Mouse (Mus musculus): ENCODE data around the gene Usf1. TPM values are rescaled to one million over a fixed set of nuclear protein-coding genes. Genes with fewer than 3 reads are reported as not detected.

Usf1 gene
- polyA plus RNA-seq (2012; rRNA removed): 99.2 and 102 TPM in 2 replicates

DNA sequence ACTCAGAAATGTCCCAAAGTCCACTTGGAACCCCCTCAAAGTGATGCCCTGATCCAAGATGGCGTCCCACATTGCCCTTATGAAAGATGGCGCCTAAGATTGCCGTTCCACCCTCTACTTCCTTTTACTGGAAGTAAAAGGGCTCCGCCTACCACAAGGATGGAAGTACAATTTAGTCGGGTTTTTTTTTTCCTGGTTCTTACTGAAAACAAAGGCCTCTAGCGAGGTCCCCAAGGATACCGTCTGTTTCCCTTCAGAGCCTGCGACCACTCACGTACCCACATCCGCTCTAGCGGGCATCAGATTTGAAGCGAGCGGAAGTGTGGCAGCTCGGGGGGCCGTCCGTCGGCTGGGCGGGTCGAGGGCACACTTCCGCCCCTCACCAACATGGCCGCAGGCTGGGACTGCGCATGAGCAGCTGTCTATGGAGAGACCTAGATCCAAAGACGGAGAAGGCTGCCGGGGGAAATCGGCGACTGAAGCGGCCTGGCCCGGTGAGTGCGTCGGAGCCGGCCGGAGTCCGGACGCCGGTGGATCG lies at the start of gene Usf1:
Gene Usf1 (plus strand): TSS at position 367 of the 538 bp plus-strand sequence.
- peak within 1 kb of the TSS; percentile 95 for H3K27ac ChIP-seq (ENCODE audit: insufficient read depth, low read length)
- TF ChIP-seq CTCF (IDR thresholded peaks at IDR 0.05; ENCODE audit: extremely low read depth, insufficient read depth, low read length) (no peak), POLR2A (IDR thresholded peaks at IDR 0.05; ENCODE audit: extremely low read depth, insufficient read depth, low read length) (peak; percentile 85)
- H3K4me3 ChIP-seq (ENCODE audit: insufficient read depth, low read length): peak within 1 kb of the TSS; percentile 89
- H3K4me1 ChIP-seq (ENCODE audit: control insufficient read depth, insufficient read depth, low read length): no peaks in the 10 kb centered on the region; the same call in 1 of the 2 replicates

DNA sequence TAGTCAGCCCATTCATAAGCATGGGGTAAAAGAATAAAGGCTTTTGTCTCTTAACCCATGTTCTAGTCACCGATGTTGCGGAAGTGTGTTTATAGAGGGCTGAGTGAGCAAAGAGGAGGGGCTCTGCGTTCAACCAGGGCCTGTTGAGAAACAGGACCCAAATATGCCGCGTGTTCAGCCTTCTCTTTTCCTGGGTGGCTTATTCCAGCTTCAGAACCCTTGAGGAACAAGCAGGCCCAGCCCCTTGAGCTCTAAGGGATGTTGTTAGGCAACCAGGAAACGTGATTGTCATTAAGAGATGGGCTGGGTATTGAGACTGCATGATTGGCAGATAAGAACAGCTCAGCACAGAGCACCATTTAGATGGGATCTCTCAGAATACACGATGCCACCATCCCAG lies 45.2 kb upstream of the Usf1 start:
- Histone ChIP-seq H3K27ac (ENCODE audit: insufficient read depth, low read length) (no peak overlapping the region), H3K4me1 (ENCODE audit: control insufficient read depth, insufficient read depth, low read length) (0 out of 2 replicates have a peak, but pooled peaks cover 1% of the 10 kb centered on the region)
- TF ChIP-seq CTCF (IDR thresholded peaks at IDR 0.05; ENCODE audit: extremely low read depth, insufficient read depth, low read length) (no peak), POLR2A (IDR thresholded peaks at IDR 0.05; ENCODE audit: extremely low read depth, insufficient read depth, low read length) (no peak)

DNA sequence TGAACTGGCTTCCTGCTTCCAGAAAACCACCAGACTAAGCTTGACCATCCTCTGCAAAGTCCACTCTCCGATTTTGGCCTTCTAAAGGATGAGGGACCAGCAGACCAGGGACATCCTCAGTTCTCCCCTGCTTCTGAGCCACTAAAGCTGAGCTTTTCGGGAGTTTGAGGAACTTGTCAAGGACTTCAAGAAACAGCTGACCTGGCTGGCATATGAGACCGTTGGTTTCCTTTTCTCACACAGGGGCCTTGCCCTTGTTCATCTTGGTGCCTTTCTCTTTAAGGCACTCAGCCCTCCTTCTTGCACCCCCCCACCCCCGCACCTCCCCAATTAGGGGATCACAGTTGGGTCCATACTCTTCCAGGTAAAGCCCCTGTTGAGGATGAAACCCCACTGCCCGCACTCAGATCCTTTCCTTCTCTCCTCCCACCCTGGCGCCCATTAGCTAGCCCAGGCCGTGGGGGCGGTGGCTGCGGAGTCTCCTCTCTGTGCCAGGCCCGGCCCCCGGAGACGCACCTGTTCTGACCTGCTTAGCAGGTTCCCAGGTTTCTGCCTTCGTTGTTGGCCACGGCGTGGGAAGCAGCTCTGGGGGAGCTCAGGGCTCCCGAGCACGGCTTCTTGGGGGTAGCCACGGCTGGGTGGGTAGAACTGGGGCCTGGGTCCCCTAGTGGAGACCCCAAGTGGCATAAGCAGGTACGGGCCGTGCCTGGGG lies 41.1 kb upstream of the Usf1 start, which contains the start of gene Nectin4:
Gene Nectin4 (plus strand): TSS at position 255 of the 712 bp plus-strand sequence.
- no peak within 1 kb of the TSS for H3K4me3 ChIP-seq (ENCODE audit: insufficient read depth, low read length)
- no peaks in the 10 kb centered on the region for H3K4me1 ChIP-seq (ENCODE audit: control insufficient read depth, insufficient read depth, low read length)
- no peak for TF ChIP-seq POLR2A (IDR thresholded peaks at IDR 0.05; ENCODE audit: extremely low read depth, insufficient read depth, low read length)
- no peak for TF ChIP-seq CTCF (IDR thresholded peaks at IDR 0.05; ENCODE audit: extremely low read depth, insufficient read depth, low read length)

More for the DNA sequence above, 45.2 kb upstream of the Usf1 start:
- no peak overlapping the region for H3K4me3 ChIP-seq (ENCODE audit: insufficient read depth, low read length)

DNA sequence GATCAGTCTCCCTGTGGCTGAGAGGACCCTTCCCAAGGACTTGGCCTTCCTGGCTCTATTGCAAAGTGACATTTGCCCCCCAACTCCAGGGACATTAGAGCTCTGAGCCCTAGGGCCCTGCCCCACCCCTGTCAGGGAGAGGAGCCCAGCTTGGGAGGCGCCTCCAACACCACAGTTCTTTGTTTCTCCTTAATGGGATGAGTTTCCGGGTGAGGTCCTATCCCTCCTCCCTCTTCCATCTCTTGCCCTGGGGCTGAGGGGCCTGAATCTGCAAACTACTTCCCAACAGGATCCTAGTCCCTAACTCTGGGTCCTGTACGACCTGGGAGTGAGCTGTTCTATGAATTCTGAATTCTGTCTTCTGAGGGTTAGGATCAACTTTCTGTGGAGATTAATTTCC lies 38.2 kb upstream of the Usf1 start:
- Histone ChIP-seq H3K4me3 (ENCODE audit: insufficient read depth, low read length) (no peak overlapping the region), H3K27ac (ENCODE audit: insufficient read depth, low read length) (no peak overlapping the region), H3K4me1 (ENCODE audit: control insufficient read depth, insufficient read depth, low read length) (no peaks in the 10 kb centered on the region)
- TF ChIP-seq POLR2A (IDR thresholded peaks at IDR 0.05; ENCODE audit: extremely low read depth, insufficient read depth, low read length): no peak
- no peak for TF ChIP-seq CTCF (IDR thresholded peaks at IDR 0.05; ENCODE audit: extremely low read depth, insufficient read depth, low read length)

More for the DNA sequence above, 41.1 kb upstream of the Usf1 start, which contains the start of gene Nectin4:
- H3K27ac ChIP-seq (ENCODE audit: insufficient read depth, low read length): no peak within 1 kb of the TSS

DNA sequence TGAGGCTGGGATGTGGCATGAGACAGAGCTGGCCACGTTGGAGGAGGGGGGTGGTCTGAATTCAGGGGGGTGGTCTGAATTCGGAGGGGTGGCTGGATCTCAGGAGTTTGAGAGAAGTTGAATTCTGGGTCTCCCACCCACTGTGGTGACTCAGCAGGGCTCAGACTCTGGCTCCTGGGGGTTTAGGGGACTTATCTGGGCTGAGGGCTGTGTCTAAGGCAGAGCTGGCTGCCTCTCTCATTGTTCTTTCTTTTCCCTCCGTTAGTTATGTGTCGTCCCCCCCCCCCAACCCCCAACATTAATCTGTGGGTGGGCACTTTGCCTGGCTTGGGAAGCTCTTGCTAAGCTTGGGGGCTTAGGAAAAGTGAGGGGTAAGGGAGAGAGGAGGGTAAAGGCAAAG lies 37.2 kb upstream of the Usf1 start:
- no peak for TF ChIP-seq CTCF (IDR thresholded peaks at IDR 0.05; ENCODE audit: extremely low read depth, insufficient read depth, low read length)
- no peak for TF ChIP-seq POLR2A (IDR thresholded peaks at IDR 0.05; ENCODE audit: extremely low read depth, insufficient read depth, low read length)
- no peaks in the 10 kb centered on the region for H3K4me1 ChIP-seq (ENCODE audit: control insufficient read depth, insufficient read depth, low read length)
- no peak overlapping the region for H3K27ac ChIP-seq (ENCODE audit: insufficient read depth, low read length)
- no peak overlapping the region for H3K4me3 ChIP-seq (ENCODE audit: insufficient read depth, low read length)

DNA sequence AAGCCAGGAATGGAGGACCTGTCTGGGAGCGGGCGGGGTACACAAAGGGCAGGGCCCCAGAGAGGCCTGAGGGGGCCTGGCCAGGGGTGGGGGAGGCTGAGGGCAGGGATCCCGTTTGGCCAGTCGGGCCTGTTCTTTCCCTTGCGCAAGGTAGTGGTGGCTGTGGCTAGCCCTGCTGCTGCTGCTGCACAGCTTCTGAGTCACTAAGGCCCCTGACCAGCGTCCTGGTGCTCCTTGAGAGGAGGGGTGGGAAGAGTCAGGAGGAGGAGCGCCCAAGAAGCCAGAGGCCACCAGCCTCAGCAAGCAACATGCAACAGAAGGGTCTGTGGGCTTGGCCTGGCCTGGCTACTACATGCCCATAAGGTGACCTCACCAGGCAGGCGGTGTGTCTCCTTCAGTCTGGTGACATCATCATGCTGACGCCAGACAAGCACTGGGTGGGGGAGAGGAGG lies 35.4 kb upstream of the Usf1 start:
- TF ChIP-seq POLR2A (IDR thresholded peaks at IDR 0.05; ENCODE audit: extremely low read depth, insufficient read depth, low read length): no peak
- TF ChIP-seq CTCF (IDR thresholded peaks at IDR 0.05; ENCODE audit: extremely low read depth, insufficient read depth, low read length): no peak
- H3K4me1 ChIP-seq (ENCODE audit: control insufficient read depth, insufficient read depth, low read length): no peaks in the 10 kb centered on the region
- no peak overlapping the region for H3K27ac ChIP-seq (ENCODE audit: insufficient read depth, low read length)
- no peak overlapping the region for H3K4me3 ChIP-seq (ENCODE audit: insufficient read depth, low read length)

DNA sequence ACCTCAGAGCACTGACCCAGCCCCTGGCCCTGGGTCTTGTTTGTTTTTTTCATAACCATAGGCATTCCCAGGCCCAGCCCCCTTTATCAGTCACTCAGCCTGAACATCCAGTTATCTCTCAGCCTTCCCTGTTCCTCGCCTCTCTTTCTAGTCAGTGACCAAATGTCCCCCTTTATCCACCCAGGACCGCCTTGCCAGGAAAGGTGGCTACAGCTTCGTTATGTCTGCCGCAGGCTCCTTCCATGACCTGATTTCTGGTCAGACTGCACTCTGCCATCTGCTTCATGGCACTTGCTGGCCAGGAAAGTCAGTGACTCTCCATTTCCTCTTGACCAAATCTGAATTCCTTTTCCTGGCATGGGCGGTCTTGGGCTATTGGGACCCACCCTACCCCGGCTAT lies 32.8 kb upstream of the Usf1 start:
- H3K4me3 ChIP-seq (ENCODE audit: insufficient read depth, low read length): no peak overlapping the region
- H3K4me1 ChIP-seq (ENCODE audit: control insufficient read depth, insufficient read depth, low read length): no peaks in the 10 kb centered on the region
- TF ChIP-seq CTCF (IDR thresholded peaks at IDR 0.05; ENCODE audit: extremely low read depth, insufficient read depth, low read length): no peak
- H3K27ac ChIP-seq (ENCODE audit: insufficient read depth, low read length): no peak overlapping the region

DNA sequence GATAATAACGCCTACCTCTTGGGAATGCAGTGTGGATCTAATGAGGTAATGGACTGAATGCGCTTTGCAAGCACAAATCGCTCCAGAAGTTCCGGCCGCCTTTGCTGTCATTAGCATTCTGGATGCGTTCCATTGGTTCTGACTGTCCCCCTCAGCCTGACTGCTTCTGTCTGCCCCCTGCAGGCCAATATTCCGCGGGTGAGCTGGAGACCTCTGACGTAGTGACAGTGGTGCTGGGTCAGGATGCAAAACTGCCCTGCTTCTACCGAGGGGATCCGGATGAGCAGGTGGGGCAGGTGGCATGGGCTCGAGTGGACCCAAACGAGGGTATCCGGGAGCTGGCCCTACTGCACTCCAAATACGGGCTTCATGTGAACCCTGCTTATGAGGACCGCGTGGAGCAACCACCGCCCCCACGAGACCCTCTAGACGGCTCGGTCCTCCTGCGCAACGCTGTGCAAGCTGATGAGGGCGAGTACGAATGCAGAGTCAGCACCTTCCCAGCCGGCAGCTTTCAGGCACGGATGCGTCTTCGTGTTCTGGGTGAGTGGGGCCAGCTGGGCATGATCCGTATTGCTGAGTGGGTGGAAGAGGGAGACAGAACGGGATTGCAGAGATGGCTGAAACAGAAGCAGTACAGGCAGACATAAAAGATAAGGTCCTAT lies 31.0 kb upstream of the Usf1 start:
- Histone ChIP-seq H3K4me3 (ENCODE audit: insufficient read depth, low read length) (peak overlapping the region; percentile 23), H3K27ac (ENCODE audit: insufficient read depth, low read length) (no peak overlapping the region), H3K4me1 (ENCODE audit: control insufficient read depth, insufficient read depth, low read length) (no peaks in the 10 kb centered on the region)
- TF ChIP-seq CTCF (IDR thresholded peaks at IDR 0.05; ENCODE audit: extremely low read depth, insufficient read depth, low read length) (peak; percentile 65), POLR2A (IDR thresholded peaks at IDR 0.05; ENCODE audit: extremely low read depth, insufficient read depth, low read length) (no peak)

DNA sequence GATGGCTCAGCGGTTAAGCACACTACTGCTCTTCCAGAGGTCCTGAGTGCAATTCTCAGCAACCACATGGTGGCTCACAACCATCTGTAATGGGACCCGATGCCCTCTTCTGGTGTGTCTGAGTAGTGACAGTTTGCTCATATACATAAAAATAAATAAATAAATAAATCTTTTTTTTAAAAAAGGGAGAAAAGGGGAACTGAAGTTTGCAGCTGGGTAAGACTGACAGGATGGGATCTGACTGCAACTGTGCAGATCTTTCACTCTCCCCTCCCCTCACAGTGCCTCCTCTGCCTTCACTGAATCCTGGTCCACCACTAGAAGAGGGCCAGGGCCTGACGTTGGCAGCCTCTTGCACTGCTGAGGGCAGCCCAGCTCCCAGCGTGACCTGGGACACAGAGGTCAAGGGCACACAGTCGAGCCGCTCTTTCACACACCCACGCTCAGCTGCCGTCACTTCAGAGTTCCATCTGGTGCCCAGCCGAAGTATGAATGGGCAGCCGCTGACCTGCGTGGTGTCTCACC lies 29.0 kb upstream of the Usf1 start:
- TF ChIP-seq POLR2A (IDR thresholded peaks at IDR 0.05; ENCODE audit: extremely low read depth, insufficient read depth, low read length) (no peak), CTCF (IDR thresholded peaks at IDR 0.05; ENCODE audit: extremely low read depth, insufficient read depth, low read length) (no peak)
- Histone ChIP-seq H3K27ac (ENCODE audit: insufficient read depth, low read length) (no peak overlapping the region), H3K4me3 (ENCODE audit: insufficient read depth, low read length) (no peak overlapping the region), H3K4me1 (ENCODE audit: control insufficient read depth, insufficient read depth, low read length) (no peaks in the 10 kb centered on the region)
